Mouse (Mus musculus): ENCODE measurements around the gene Osbpl5. TPM values are rescaled to one million over a fixed set of nuclear protein-coding genes. Genes with fewer than 3 reads are reported as not detected.
A peak's percentile ranks its signal among the peaks of the same experiment; 100 is the strongest.

Osbpl5 gene
- 7.9 and 8.4 TPM in 2 replicates for polyA plus RNA-seq (2012; rRNA removed)

GRCm38 (mm10) chr7:143756125-143757026 lies at the start of gene Osbpl5:
Osbpl5 (minus strand) TSS chr7:143756985.
- Histone ChIP-seq H3K27ac (ENCODE audit: control insufficient read depth, insufficient read depth, low read depth, low read length) (no peak within 1 kb of the TSS), H3K4me1 (ENCODE audit: control insufficient read depth, insufficient read depth, low read length) (no peaks in the 10 kb centered on the region; the same call in 1 of the 2 replicates), H3K36me3 (ENCODE audit: control insufficient read depth, insufficient read depth, low read length) (no peaks in the 10 kb centered on the region), H3K4me3 (ENCODE audit: control insufficient read depth, low read depth, low read length) (peak within 1 kb of the TSS; percentile 5; the same call in 1 of the 2 replicates), H3K27me3 (ENCODE audit: control insufficient read depth, insufficient read depth, low read length) (no peaks in the 10 kb centered on the region)
- TF ChIP-seq CTCF (IDR thresholded peaks at IDR 0.05; ENCODE audit: control insufficient read depth, insufficient read depth, insufficient replicate concordance, low read depth, low read length) (no peak), POLR2A (IDR thresholded peaks at IDR 0.05; ENCODE audit: control insufficient read depth, low read depth, low read length) (0 out of 2 replicates have a peak, but pooled peaks have one; percentile 44)

GRCm38 (mm10) chr7:143805199-143805624 lies 48.4 kb upstream of the Osbpl5 start:
- Histone ChIP-seq H3K4me1 (ENCODE audit: control insufficient read depth, insufficient read depth, low read length) (no peaks in the 10 kb centered on the region), H3K27ac (ENCODE audit: control insufficient read depth, insufficient read depth, low read depth, low read length) (no peak overlapping the region), H3K36me3 (ENCODE audit: control insufficient read depth, insufficient read depth, low read length) (no peaks in the 10 kb centered on the region), H3K4me3 (ENCODE audit: control insufficient read depth, low read depth, low read length) (no peak overlapping the region), H3K27me3 (ENCODE audit: control insufficient read depth, insufficient read depth, low read length) (no peaks in the 10 kb centered on the region)
- TF ChIP-seq CTCF (IDR thresholded peaks at IDR 0.05; ENCODE audit: control insufficient read depth, insufficient read depth, insufficient replicate concordance, low read depth, low read length) (no peak), POLR2A (IDR thresholded peaks at IDR 0.05; ENCODE audit: control insufficient read depth, low read depth, low read length) (no peak)

GRCm38 (mm10) chr7:143801195-143802065 lies 44.6 kb upstream of the Osbpl5 start:
- TF ChIP-seq CTCF (IDR thresholded peaks at IDR 0.05; ENCODE audit: control insufficient read depth, insufficient read depth, insufficient replicate concordance, low read depth, low read length) (no peak), POLR2A (IDR thresholded peaks at IDR 0.05; ENCODE audit: control insufficient read depth, low read depth, low read length) (no peak)
- Histone ChIP-seq H3K27ac (ENCODE audit: control insufficient read depth, insufficient read depth, low read depth, low read length) (no peak overlapping the region), H3K4me1 (ENCODE audit: control insufficient read depth, insufficient read depth, low read length) (no peaks in the 10 kb centered on the region), H3K36me3 (ENCODE audit: control insufficient read depth, insufficient read depth, low read length) (no peaks in the 10 kb centered on the region; the same call in 1 of the 2 replicates), H3K27me3 (ENCODE audit: control insufficient read depth, insufficient read depth, low read length) (no peaks in the 10 kb centered on the region), H3K4me3 (ENCODE audit: control insufficient read depth, low read depth, low read length) (no peak overlapping the region)

GRCm38 (mm10) chr7:143800770-143801169 lies 44.0 kb upstream of the Osbpl5 start:
- no peaks in the 10 kb centered on the region; the same call in 1 of the 2 replicates for H3K36me3 ChIP-seq (ENCODE audit: control insufficient read depth, insufficient read depth, low read length)

GRCm38 (mm10) chr7:143798783-143799182 lies 42.0 kb upstream of the Osbpl5 start:
- no peak overlapping the region for H3K27ac ChIP-seq (ENCODE audit: control insufficient read depth, insufficient read depth, low read depth, low read length)
- H3K4me3 ChIP-seq (ENCODE audit: control insufficient read depth, low read depth, low read length), result no peak overlapping the region
- no peaks in the 10 kb centered on the region for H3K4me1 ChIP-seq (ENCODE audit: control insufficient read depth, insufficient read depth, low read length)
- no peak for TF ChIP-seq CTCF (IDR thresholded peaks at IDR 0.05; ENCODE audit: control insufficient read depth, insufficient read depth, insufficient replicate concordance, low read depth, low read length)
- no peak for TF ChIP-seq POLR2A (IDR thresholded peaks at IDR 0.05; ENCODE audit: control insufficient read depth, low read depth, low read length)
- H3K27me3 ChIP-seq (ENCODE audit: control insufficient read depth, insufficient read depth, low read length), result no peaks in the 10 kb centered on the region
- H3K36me3 ChIP-seq (ENCODE audit: control insufficient read depth, insufficient read depth, low read length), result no peaks in the 10 kb centered on the region; the same call in 1 of the 2 replicates

More at GRCm38 (mm10) chr7:143800770-143801169, 44.0 kb upstream of the Osbpl5 start:
- TF ChIP-seq CTCF (IDR thresholded peaks at IDR 0.05; ENCODE audit: control insufficient read depth, insufficient read depth, insufficient replicate concordance, low read depth, low read length) (no peak), POLR2A (IDR thresholded peaks at IDR 0.05; ENCODE audit: control insufficient read depth, low read depth, low read length) (no peak)
- H3K4me1 ChIP-seq (ENCODE audit: control insufficient read depth, insufficient read depth, low read length), result no peaks in the 10 kb centered on the region
- H3K27me3 ChIP-seq (ENCODE audit: control insufficient read depth, insufficient read depth, low read length), result no peaks in the 10 kb centered on the region
- H3K4me3 ChIP-seq (ENCODE audit: control insufficient read depth, low read depth, low read length), result no peak overlapping the region
- no peak overlapping the region for H3K27ac ChIP-seq (ENCODE audit: control insufficient read depth, insufficient read depth, low read depth, low read length)

- Histone ChIP-seq H3K27ac (ENCODE audit: control insufficient read depth, insufficient read depth, low read depth, low read length) (no peak overlapping the region), H3K4me1 (ENCODE audit: control insufficient read depth, insufficient read depth, low read length) (no peaks in the 10 kb centered on the region), H3K4me3 (ENCODE audit: control insufficient read depth, low read depth, low read length) (no peak overlapping the region), H3K36me3 (ENCODE audit: control insufficient read depth, insufficient read depth, low read length) (no peaks in the 10 kb centered on the region; the same call in 1 of the 2 replicates), H3K27me3 (ENCODE audit: control insufficient read depth, insufficient read depth, low read length) (no peaks in the 10 kb centered on the region)
- TF ChIP-seq POLR2A (IDR thresholded peaks at IDR 0.05; ENCODE audit: control insufficient read depth, low read depth, low read length) (no peak), CTCF (IDR thresholded peaks at IDR 0.05; ENCODE audit: control insufficient read depth, insufficient read depth, insufficient replicate concordance, low read depth, low read length) (peak; percentile 31; the same call in 1 of the 2 replicates)
Observed at GRCm38 (mm10) chr7:143793121-143793520, 36.3 kb upstream of the Osbpl5 start.

All from testis, adult 2 months (tissue).